Mouse (Mus musculus) E14TG2a.4 (cell line): Measurements from ENCODE around the gene Zfp606.

ENCODE experiments used
- CTCF ChIP-seq: conservative IDR thresholded peaks from 2 replicates; pipeline ENCODE4 v1.5.1; 2014; ENCODE audit warnings: low read length
- POU5F1 ChIP-seq: IDR thresholded peaks from 2 replicates; pipeline ENCODE4 v1.6.1; 2014; ENCODE audit warnings: low read length, borderline replicate concordance

- TF ChIP-seq CTCF (peak; percentile 46), POU5F1 (no peak)
Measured at GRCm38 (mm10) chr7:12485956-12486355, 7.9 kb downstream of the Zfp606 start.
